Mouse (Mus musculus): ENCODE data around the gene Nxf1.
"Not testable (repeated sequence)": the region's sequence is repeated elsewhere in the genome, so short reads cannot be mapped to it uniquely, and the experiment has no call there.

Nxf1 gene

GRCm38 (mm10) chr19:8756635-8757387 is at the start of gene Nxf1:
Gene Nxf1, plus strand, starts transcription at chr19:8757073.
- DNase-seq (ENCODE audit: low read depth, low spot score) = peak; percentile 84

- no peak for DNase-seq (ENCODE audit: low read depth, low spot score)
Observed at GRCm38 (mm10) chr19:8708954-8709353, 47.9 kb upstream of the Nxf1 start.

GRCm38 (mm10) chr19:8710057-8710456 is 46.8 kb upstream of the Nxf1 start:
- no peak for DNase-seq (ENCODE audit: low read depth, low spot score)

- DNase-seq (ENCODE audit: low read depth, low spot score) = no peak
Observed at GRCm38 (mm10) chr19:8711506-8711905, 45.4 kb upstream of the Nxf1 start.

- no peak for DNase-seq (ENCODE audit: low read depth, low spot score)
Observed at GRCm38 (mm10) chr19:8711949-8712869, 44.7 kb upstream of the Nxf1 start.

GRCm38 (mm10) chr19:8712870-8713305 is 44.0 kb upstream of the Nxf1 start:
- DNase-seq (ENCODE audit: low read depth, low spot score) = peak; percentile 45

- DNase-seq (ENCODE audit: low read depth, low spot score) = peak; percentile 69
Observed at GRCm38 (mm10) chr19:8713306-8713996, 43.4 kb upstream of the Nxf1 start.

- no peak for DNase-seq (ENCODE audit: low read depth, low spot score)
Observed at GRCm38 (mm10) chr19:8713997-8714652, 42.7 kb upstream of the Nxf1 start.

GRCm38 (mm10) chr19:8714653-8715481 is 42.0 kb upstream of the Nxf1 start:
- no peak for DNase-seq (ENCODE audit: low read depth, low spot score)

GRCm38 (mm10) chr19:8715868-8716766 is 40.8 kb upstream of the Nxf1 start:
- DNase-seq (ENCODE audit: low read depth, low spot score) = no peak

GRCm38 (mm10) chr19:8716767-8717475 is 40.0 kb upstream of the Nxf1 start:
- no peak for DNase-seq (ENCODE audit: low read depth, low spot score)

GRCm38 (mm10) chr19:8718357-8718756 is 38.5 kb upstream of the Nxf1 start:
- DNase-seq (ENCODE audit: low read depth, low spot score) = no peak

- DNase-seq (ENCODE audit: low read depth, low spot score) = not testable (repeated sequence)
Observed at GRCm38 (mm10) chr19:8719037-8719436, 37.8 kb upstream of the Nxf1 start.

- no peak for DNase-seq (ENCODE audit: low read depth, low spot score)
Observed at GRCm38 (mm10) chr19:8721378-8721777, 35.5 kb upstream of the Nxf1 start.

- no peak for DNase-seq (ENCODE audit: low read depth, low spot score)
Observed at GRCm38 (mm10) chr19:8722021-8722420, 34.9 kb upstream of the Nxf1 start.

- no peak for DNase-seq (ENCODE audit: low read depth, low spot score)
Observed at GRCm38 (mm10) chr19:8722559-8722906, 34.3 kb upstream of the Nxf1 start.

- DNase-seq (ENCODE audit: low read depth, low spot score) = peak; percentile 98
Observed at GRCm38 (mm10) chr19:8722907-8723573, 33.8 kb upstream of the Nxf1 start, which contains the start of gene Slc3a2. Gene Slc3a2, minus strand, starts transcription at chr19:8723369.
